ENCODE assay signal across 9 mouse cellular contexts in the genomic region with DNA sequence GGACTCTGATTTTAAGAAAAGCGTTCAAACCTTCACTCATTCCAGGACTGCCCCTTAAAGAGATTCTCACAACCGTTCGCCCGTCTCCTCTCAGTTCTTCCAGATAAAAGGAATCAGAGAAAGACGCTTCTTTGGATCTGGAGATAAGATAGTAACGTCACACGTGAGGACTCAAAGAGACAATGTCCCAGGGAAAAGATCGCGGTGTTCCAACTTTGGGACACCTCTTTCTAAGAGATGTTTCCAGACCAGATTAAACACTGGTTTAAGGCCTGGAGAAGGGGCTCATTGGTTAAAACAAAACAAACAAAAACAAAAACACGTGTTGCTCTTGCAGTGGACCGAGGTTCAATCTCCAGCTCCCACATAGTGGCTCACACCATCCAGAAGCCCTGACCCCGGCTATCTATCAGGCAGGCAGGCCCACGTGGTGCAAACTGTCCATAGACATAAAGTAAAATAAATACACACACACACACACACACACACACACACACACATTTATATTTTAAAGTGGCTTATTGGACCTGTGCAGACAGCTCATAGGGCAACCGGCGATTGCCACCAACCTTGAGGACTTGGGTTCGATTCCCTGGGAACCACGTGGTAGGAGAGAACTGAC. TPM values are rescaled to one million over a fixed set of nuclear protein-coding genes. Genes with fewer than 3 reads are reported as not detected.
DNase-seq lines count a peak whose midpoint lies in the region; ATAC-seq and TF ChIP-seq lines count a peak whose summit lies in the region.
"Had no signal": no experiment of that assay in that cellular context is flagged by ENCODE, and none has a peak within 500 bp of the region (broad histone marks: within the 10 kb centered on the region; RNA-seq: fewer than 3 reads in every experiment).

No protein-coding gene starts in this region.

- intact Hi-C loops in left cerebral cortex, postnatal 10 days (cut with DNase I): no loop called here

- no peak for ATAC-seq in lung, postnatal 0 days
- ATAC-seq in liver, embryonic 15.5 days (ENCODE audit: insufficient read depth): peak; percentile 26; the same call in 1 of the 2 replicates

- WGBS in lung, postnatal 0 days: 23% methylated on average over 17 of the region's 17 CpGs
- whole genome bisulfite sequencing in hindbrain, embryonic 10.5 days: 7% methylated on average over 17 of the region's 17 CpGs
- 19% methylated on average over 17 of the region's 17 CpGs for WGBS in liver, embryonic 15.5 days (ENCODE audit: insufficient replicate concordance)

- TF ChIP-seq CTCF in lung, postnatal 0 days (IDR thresholded peaks at IDR 0.05): no peak

- peaks cover 8% of the 10 kb centered on the region; the same call in 1 of the 2 replicates for H3K4me1 ChIP-seq in lung, postnatal 0 days (ENCODE audit: insufficient read depth, low read depth, low read length)
- H3K4me1 ChIP-seq in hindbrain, embryonic 10.5 days (replicated peaks): peaks cover 76% of the 10 kb centered on the region
- peaks cover 38% of the 10 kb centered on the region for H3K4me1 ChIP-seq in liver, embryonic 15.5 days (replicated peaks)

- peak overlapping the region; percentile 74; the same call in 1 of the 2 replicates for H3K27ac ChIP-seq in lung, postnatal 0 days (ENCODE audit: low read length)
- H3K27ac ChIP-seq in hindbrain, embryonic 10.5 days: peak overlapping the region; percentile 92
- H3K27ac ChIP-seq in liver, embryonic 15.5 days (replicated peaks): no peak overlapping the region
- H3K27ac ChIP-seq: layer of hippocampus, adult 2 months had no signal

- H3K4me2 ChIP-seq in lung, postnatal 0 days (replicated peaks; ENCODE audit: low read depth, low read length): peak overlapping the region; percentile 49
- H3K4me2 ChIP-seq in liver, embryonic 15.5 days: peak overlapping the region; percentile 41; the same call in 1 of the 2 replicates

- peak overlapping the region; percentile 20; the same call in 1 of the 2 replicates for H3K4me3 ChIP-seq in lung, postnatal 0 days (ENCODE audit: low read depth, low read length)
- peak overlapping the region; percentile 52 for H3K4me3 ChIP-seq in hindbrain, embryonic 10.5 days
- H3K4me3 ChIP-seq in liver, embryonic 15.5 days (replicated peaks): 0 out of 2 replicates have a peak overlapping the region, but pooled peaks have one; percentile 12
- H3K4me3 ChIP-seq: layer of hippocampus, adult 2 months had no signal

- no peaks in the 10 kb centered on the region for H3K36me3 ChIP-seq in lung, postnatal 0 days (ENCODE audit: insufficient read depth, low read length)
- H3K36me3 ChIP-seq in hindbrain, embryonic 10.5 days: no peaks in the 10 kb centered on the region
- H3K36me3 ChIP-seq in liver, embryonic 15.5 days (replicated peaks): no peaks in the 10 kb centered on the region

- H3K9ac ChIP-seq in lung, postnatal 0 days (replicated peaks; ENCODE audit: low read depth): peak overlapping the region; percentile 26; the same call in 1 of the 2 replicates
- H3K9ac ChIP-seq in liver, embryonic 15.5 days: no peak overlapping the region

- no peaks in the 10 kb centered on the region for H3K9me3 ChIP-seq in lung, postnatal 0 days (ENCODE audit: low read length)
- H3K9me3 ChIP-seq in hindbrain, embryonic 10.5 days: no peaks in the 10 kb centered on the region
- H3K9me3 ChIP-seq in liver, embryonic 15.5 days (replicated peaks): no peaks in the 10 kb centered on the region

- TF ChIP-seq EP300 in lung, postnatal 0 days (IDR thresholded peaks at IDR 0.05): no peak

- no peaks in the 10 kb centered on the region for H3K27me3 ChIP-seq in lung, postnatal 0 days (replicated peaks; ENCODE audit: insufficient read depth, low read length)
- peaks cover 17% of the 10 kb centered on the region; the same call in 1 of the 2 replicates for H3K27me3 ChIP-seq in hindbrain, embryonic 10.5 days (ENCODE audit: insufficient read depth, poor library complexity, severe bottlenecking)
- H3K27me3 ChIP-seq in liver, embryonic 15.5 days: peaks cover 100% of the 10 kb centered on the region

- DNase-seq in lung, postnatal 0 days (ENCODE audit: low spot score): peak; percentile 31
- no peak for DNase-seq in lung, postnatal 14 days
- DNase-seq in hindbrain, embryonic 10.5 days (ENCODE audit: low spot score): peak; percentile 42
- no peak for DNase-seq in cerebellum, adult 9-10 months
- DNase-seq in c-Kit-positive CD71-positive TER-119-positive erythroid progenitor cells, embryonic 14.5 days (ENCODE audit: low spot score): no peak
- DNase-seq in left cerebral cortex, postnatal 10 days (ENCODE audit: extremely low spot score in 1 of 2, low spot score in 2 of 2): no peak
- DNase-seq: thymus, postnatal 36 days had no signal

RNA-seq across cellular contexts. Expression of a gene that starts 25.9 kb away (rescaled TPM):
- polyA plus RNA-seq in lung, postnatal 0 days (2015; fragmentation: Nextera tagmentation; extraction: Ambion mirVana): 30.0 and 49.5 TPM in 2 replicates
- 25.0 and 30.5 TPM in 2 replicates for polyA plus RNA-seq in hindbrain, embryonic 10.5 days (2016; fragmentation: Nextera tagmentation; extraction: Ambion mirVana)
- 93.3 and 93.5 TPM in 2 replicates for polyA plus RNA-seq in liver, embryonic 15.5 days (2015; fragmentation: Nextera tagmentation; extraction: Ambion mirVana)
- total RNA-seq in left cerebral cortex, postnatal 10 days (2021): 1 to 10 TPM; 3.7 to 5.2 TPM

Comparison
In these comparisons a context has a peak if more than half of its experiments do, and no peak if none do; other contexts are left out.
1. DNase-seq: peak in lung, postnatal 0 days (single experiment) and hindbrain, embryonic 10.5 days (single experiment); none in lung, postnatal 14 days (single experiment), cerebellum, adult 9-10 months (single experiment), c-Kit-positive CD71-positive TER-119-positive erythroid progenitor cells, embryonic 14.5 days (single experiment) and left cerebral cortex, postnatal 10 days (0 of 2).
2. Peak in every context shown above with its lines, with median percentiles within 50 percentile points of each other: H3K4me3 ChIP-seq.